Mouse (Mus musculus) neutrophil, adult 5-6 weeks (primary cell): ENCODE results near the gene Cct6b. TPM values are rescaled to one million over a fixed set of nuclear protein-coding genes. Genes with fewer than 3 reads are reported as not detected.

Experiments
- ATAC-seq: fragments of 151-379, 151-347 bp; 2 replicates; pipeline ENCODE4 v1.8.0; 2017; ENCODE audit warnings: mild to moderate bottlenecking, moderate TSS enrichment; ENCODE audit not compliant: insufficient number of reproducible peaks, poor library complexity, low FRiP score, severe bottlenecking; ENCODE audit errors: extremely low read depth
- total RNA-seq: library from RNA; stranded (forward); fragments of 200-1000 nt; gene quantifications from 2 replicates; pipeline ENCODE4 v1.2.3, GENCODE M21; 2017

Cct6b gene
- 0.86 TPM in 1 of 2 replicates, not detected in the other for total RNA-seq

GRCm38 (mm10) chr11:82763742-82764437, at the start of gene Cct6b, which contains the start of gene Zfp830:
Gene Cct6b, minus strand, starts transcription at chr11:82764321.
Gene Zfp830, plus strand, starts transcription at chr11:82764345.
- ATAC-seq, result peak; percentile 100

GRCm38 (mm10) chr11:82808485-82808884, 44.4 kb upstream of the Cct6b start:
- no peak for ATAC-seq

GRCm38 (mm10) chr11:82807370-82807769, 43.2 kb upstream of the Cct6b start:
- no peak for ATAC-seq

GRCm38 (mm10) chr11:82806656-82807055, 42.5 kb upstream of the Cct6b start:
- no peak for ATAC-seq

GRCm38 (mm10) chr11:82783453-82783852, 19.3 kb upstream of the Cct6b start:
- ATAC-seq, result no peak

GRCm38 (mm10) chr11:82782197-82782596, 18.1 kb upstream of the Cct6b start:
- no peak for ATAC-seq

- ATAC-seq, result peak; percentile 89
Observed at GRCm38 (mm10) chr11:82780983-82781903, 17.1 kb upstream of the Cct6b start, which contains the start of gene Lig3. Gene Lig3, plus strand, starts transcription at chr11:82781108.

GRCm38 (mm10) chr11:82780134-82780533, 16.0 kb upstream of the Cct6b start:
- ATAC-seq, result no peak

GRCm38 (mm10) chr11:82764438-82764924, 360 bp upstream of the Cct6b start:
- no peak for ATAC-seq

- no peak for ATAC-seq
Observed at GRCm38 (mm10) chr11:82763261-82763660, 860 bp downstream of the Cct6b start.

- ATAC-seq, result no peak
Observed at GRCm38 (mm10) chr11:82762286-82762829, 1.8 kb downstream of the Cct6b start.

- no peak for ATAC-seq
Observed at GRCm38 (mm10) chr11:82755919-82756318, 8.2 kb downstream of the Cct6b start.

- ATAC-seq, result no peak
Observed at GRCm38 (mm10) chr11:82752349-82753115, 11.6 kb downstream of the Cct6b start.

GRCm38 (mm10) chr11:82746857-82747366, 17.2 kb downstream of the Cct6b start:
- peak; percentile 56 for ATAC-seq

GRCm38 (mm10) chr11:82746138-82746537, 18.0 kb downstream of the Cct6b start:
- peak; percentile 69; the same call in 1 of the 2 replicates for ATAC-seq

- no peak for ATAC-seq
Observed at GRCm38 (mm10) chr11:82739006-82739405, 25.1 kb downstream of the Cct6b start.

- no peak for ATAC-seq
Observed at GRCm38 (mm10) chr11:82734227-82734626, 29.9 kb downstream of the Cct6b start.

GRCm38 (mm10) chr11:82726862-82727261, 37.3 kb downstream of the Cct6b start:
- ATAC-seq, result no peak
